Mouse (Mus musculus) kidney, adult 2 months (tissue): ENCODE measurements around the gene Angpt4.

ENCODE experiments used
- CTCF ChIP-seq: fragments of 200-500 bp; conservative IDR thresholded peaks from 2 replicates; pipeline ENCODE4 v1.5.1; 2011; ENCODE audit warnings: low read depth, mild to moderate bottlenecking, control low read depth, low read length, moderate library complexity, mixed read lengths; ENCODE audit not compliant: insufficient read depth, insufficient read length
- POLR2A ChIP-seq: fragments of 200-500 bp; IDR thresholded peaks from one replicate; pipeline ENCODE4 v1.6.1; 2011; ENCODE audit warnings: low read depth, low read length, control low read depth

- TF ChIP-seq CTCF (no peak), POLR2A (no peak)
These were observed 62.0 kb downstream of the Angpt4 start for GRCm38 (mm10) chr2:151972880-151973594.
